Comparison of ENCODE assay signal across 9 mouse cellular contexts in genomic region chr17:56552781-56553363, GRCm38 (mm10). TPM values are rescaled to one million over a fixed set of nuclear protein-coding genes. Genes with fewer than 3 reads are reported as not detected.
DNase-seq lines count a peak whose midpoint lies in the region; ATAC-seq and TF ChIP-seq lines count a peak whose summit lies in the region.
"Had no signal": no experiment of that assay in that cellular context is flagged by ENCODE, and none has a peak within 500 bp of the region (broad histone marks: within the 10 kb centered on the region; RNA-seq: fewer than 3 reads in every experiment).

No protein-coding gene starts in this region.

- H3K27me3 ChIP-seq in embryonic facial prominence, embryonic 11.5 days (ENCODE audit: control insufficient read depth, insufficient read depth, low read length), result no peaks in the 10 kb centered on the region
- no peaks in the 10 kb centered on the region for H3K27me3 ChIP-seq in heart, embryonic 10.5 days (ENCODE audit: insufficient read depth, poor library complexity, severe bottlenecking)
- no peaks in the 10 kb centered on the region for H3K27me3 ChIP-seq in lung, embryonic 14.5 days (ENCODE audit: insufficient read depth, low read length)

- no peak overlapping the region for H3K4me2 ChIP-seq in embryonic facial prominence, embryonic 11.5 days (ENCODE audit: low read depth, low read length)
- H3K4me2 ChIP-seq in lung, embryonic 14.5 days, result no peak overlapping the region

- no peaks in the 10 kb centered on the region for H3K4me1 ChIP-seq in embryonic facial prominence, embryonic 11.5 days (ENCODE audit: control insufficient read depth, insufficient read depth, low read length)
- H3K4me1 ChIP-seq in heart, embryonic 10.5 days, result no peaks in the 10 kb centered on the region
- H3K4me1 ChIP-seq in lung, embryonic 14.5 days (ENCODE audit: insufficient read depth), result no peaks in the 10 kb centered on the region

- no peaks in the 10 kb centered on the region for H3K9me3 ChIP-seq in embryonic facial prominence, embryonic 11.5 days (replicated peaks; ENCODE audit: control insufficient read depth, low read length)
- no peaks in the 10 kb centered on the region for H3K9me3 ChIP-seq in heart, embryonic 10.5 days
- no peaks in the 10 kb centered on the region for H3K9me3 ChIP-seq in lung, embryonic 14.5 days (ENCODE audit: low read depth, low read length)

- WGBS in embryonic facial prominence, embryonic 11.5 days, result 68% methylated on average over 5 of the region's 5 CpGs
- WGBS in heart, embryonic 10.5 days, result 59% methylated on average over 5 of the region's 5 CpGs
- 62% methylated on average over 5 of the region's 5 CpGs for WGBS in lung, embryonic 14.5 days

- no peak overlapping the region for H3K4me3 ChIP-seq in embryonic facial prominence, embryonic 11.5 days (ENCODE audit: low read depth, low read length)
- H3K4me3 ChIP-seq in heart, embryonic 10.5 days, result no peak overlapping the region
- no peak overlapping the region for H3K4me3 ChIP-seq in lung, embryonic 14.5 days (ENCODE audit: low read depth, low read length)

- H3K36me3 ChIP-seq in embryonic facial prominence, embryonic 11.5 days (replicated peaks; ENCODE audit: control insufficient read depth, insufficient read depth, low read depth, low read length), result no peaks in the 10 kb centered on the region
- no peaks in the 10 kb centered on the region for H3K36me3 ChIP-seq in heart, embryonic 10.5 days
- no peaks in the 10 kb centered on the region for H3K36me3 ChIP-seq in lung, embryonic 14.5 days (ENCODE audit: insufficient read depth)

- no peak overlapping the region for H3K9ac ChIP-seq in embryonic facial prominence, embryonic 11.5 days (replicated peaks; ENCODE audit: low read length)
- no peak overlapping the region for H3K9ac ChIP-seq in lung, embryonic 14.5 days

- DNase-seq in CD4-positive, CD25-positive, alpha-beta regulatory T cell, adult 2 months (ENCODE audit: low read depth, low spot score), result peak; percentile 89
- DNase-seq in adrenal gland, adult 2 months, result peak; percentile 51
- DNase-seq in embryonic facial prominence, embryonic 11.5 days (ENCODE audit: low spot score), result peak; percentile 86
- DNase-seq in heart, embryonic 10.5 days (ENCODE audit: low spot score), result peak; percentile 89
- peak; percentile 69 for DNase-seq in kidney, postnatal 4 days
- peak; percentile 86 for DNase-seq in lung, embryonic 14.5 days
- DNase-seq in retina, adult 2 months (ENCODE audit: low read depth, low spot score), result peak; percentile 42
- DNase-seq in thymus, postnatal 25 days, result peak; percentile 78

- ATAC-seq in embryonic facial prominence, embryonic 11.5 days (replicated peaks; ENCODE audit: insufficient number of reproducible peaks, low FRiP score, low TSS enrichment, low read depth), result no peak
- ATAC-seq in lung, embryonic 14.5 days (ENCODE audit: insufficient read depth), result peak; percentile 30; the same call in 1 of the 2 replicates

- TF ChIP-seq CTCF in lung, embryonic 14.5 days (IDR thresholded peaks at IDR 0.05; ENCODE audit: low read depth), result peak; percentile 100

- no peak overlapping the region for H3K27ac ChIP-seq in embryonic facial prominence, embryonic 11.5 days (replicated peaks; ENCODE audit: low read depth, low read length)
- H3K27ac ChIP-seq in heart, embryonic 10.5 days, result no peak overlapping the region
- no peak overlapping the region for H3K27ac ChIP-seq in lung, embryonic 14.5 days (ENCODE audit: low read depth)

RNA-seq across cellular contexts. Expression of gene Gm20219, which starts 1.3 kb away (rescaled TPM):
- total RNA-seq in adrenal gland, adult 2 months (2021), result under 1 TPM; 0.31 to 0.98 TPM
- polyA plus RNA-seq in adrenal gland, adult 2 months (2012; rRNA removed), result 2.6 and 3.0 TPM in 2 replicates
- 0.70 and 0.77 TPM in 2 replicates for polyA plus RNA-seq in embryonic facial prominence, embryonic 11.5 days (2014; fragmentation: Nextera tagmentation; extraction: Ambion mirVana)
- polyA plus RNA-seq in heart, embryonic 10.5 days (2016; fragmentation: Nextera tagmentation; extraction: Ambion mirVana), result 0.33 and 0.50 TPM in 2 replicates
- polyA plus RNA-seq in lung, embryonic 14.5 days (2014; fragmentation: Nextera tagmentation; extraction: Ambion mirVana), result 1.4 and 1.6 TPM in 2 replicates

RNA-seq across cellular contexts. Expression of gene Safb2, which starts 31.5 kb away (rescaled TPM):
- 100 to 1,000 TPM in 1 of 2 experiments, 10 to 100 TPM in 1; 82.8 to 119 TPM for total RNA-seq in adrenal gland, adult 2 months (2021)
- 65.4 and 89.2 TPM in 2 replicates for polyA plus RNA-seq in adrenal gland, adult 2 months (2012; rRNA removed)
- polyA plus RNA-seq in embryonic facial prominence, embryonic 11.5 days (2014; fragmentation: Nextera tagmentation; extraction: Ambion mirVana), result 37.2 and 45.3 TPM in 2 replicates
- 61.3 and 81.0 TPM in 2 replicates for polyA plus RNA-seq in heart, embryonic 10.5 days (2016; fragmentation: Nextera tagmentation; extraction: Ambion mirVana)
- 63.1 and 69.4 TPM in 2 replicates for polyA plus RNA-seq in lung, embryonic 14.5 days (2014; fragmentation: Nextera tagmentation; extraction: Ambion mirVana)

RNA-seq across cellular contexts. Expression of gene Safb, which starts 31.8 kb away (rescaled TPM):
- 100 to 1,000 TPM in 1 of 2 experiments, 10 to 100 TPM in 1; 87.4 to 126 TPM for total RNA-seq in adrenal gland, adult 2 months (2021)
- polyA plus RNA-seq in adrenal gland, adult 2 months (2012; rRNA removed), result 77.8 and 121 TPM in 2 replicates
- 94.1 and 109 TPM in 2 replicates for polyA plus RNA-seq in embryonic facial prominence, embryonic 11.5 days (2014; fragmentation: Nextera tagmentation; extraction: Ambion mirVana)
- polyA plus RNA-seq in heart, embryonic 10.5 days (2016; fragmentation: Nextera tagmentation; extraction: Ambion mirVana), result 106 and 128 TPM in 2 replicates
- polyA plus RNA-seq in lung, embryonic 14.5 days (2014; fragmentation: Nextera tagmentation; extraction: Ambion mirVana), result 83.1 and 87.9 TPM in 2 replicates

RNA-seq across cellular contexts. Expression of gene Znrf4, which starts 40.6 kb away (rescaled TPM):
- total RNA-seq in adrenal gland, adult 2 months (2021), result not detected
- not detected in 2 replicates for polyA plus RNA-seq in adrenal gland, adult 2 months (2012; rRNA removed)
- polyA plus RNA-seq in embryonic facial prominence, embryonic 11.5 days (2014; fragmentation: Nextera tagmentation; extraction: Ambion mirVana), result not detected in 2 replicates
- polyA plus RNA-seq in heart, embryonic 10.5 days (2016; fragmentation: Nextera tagmentation; extraction: Ambion mirVana), result not detected in 2 replicates
- not detected in 2 replicates for polyA plus RNA-seq in lung, embryonic 14.5 days (2014; fragmentation: Nextera tagmentation; extraction: Ambion mirVana)
- polyA plus RNA-seq: heart, embryonic 16.5 days had no signal

RNA-seq across cellular contexts. Expression of gene 2410015M20Rik, which starts 56.7 kb away (rescaled TPM):
- total RNA-seq in adrenal gland, adult 2 months (2021), result 100 to 1,000 TPM; 317 to 361 TPM
- polyA plus RNA-seq in adrenal gland, adult 2 months (2012; rRNA removed), result 98.0 and 117 TPM in 2 replicates
- polyA plus RNA-seq in embryonic facial prominence, embryonic 11.5 days (2014; fragmentation: Nextera tagmentation; extraction: Ambion mirVana), result 209 and 219 TPM in 2 replicates
- polyA plus RNA-seq in heart, embryonic 10.5 days (2016; fragmentation: Nextera tagmentation; extraction: Ambion mirVana), result 261 and 317 TPM in 2 replicates
- 198 and 201 TPM in 2 replicates for polyA plus RNA-seq in lung, embryonic 14.5 days (2014; fragmentation: Nextera tagmentation; extraction: Ambion mirVana)
